Mouse (Mus musculus): Measurements from ENCODE around the gene Ppp1r14b.

GRCm38 (mm10) chr19:6932018-6932417 lies 42.8 kb upstream of the Ppp1r14b start:
- TF ChIP-seq POLR2A (IDR thresholded peaks at IDR 0.05; ENCODE audit: insufficient read depth, low read length) (no peak), CTCF (IDR thresholded peaks at IDR 0.05; ENCODE audit: low read depth, low read length) (no peak)

Data from ES-Bruce4 (cell line).